Mouse (Mus musculus) yolk sac, embryonic 10.5 days (tissue): Measurements from ENCODE around the gene Pp2d1.

ENCODE experiments used
- DNase-seq: peaks from one replicate; pipeline ENCODE4 v3.0.0-alpha.2; 2017; ENCODE audit warnings: low spot score

The Pp2d1 gene

GRCm38 (mm10) chr17:53566161-53566918, 27.1 kb upstream of the Pp2d1 start, which contains the start of gene Kat2b:
Kat2b (plus strand) TSS chr17:53566861.
- DNase-seq = peak; percentile 22

GRCm38 (mm10) chr17:53564837-53565236, 25.6 kb upstream of the Pp2d1 start:
- no peak for DNase-seq

DNA sequence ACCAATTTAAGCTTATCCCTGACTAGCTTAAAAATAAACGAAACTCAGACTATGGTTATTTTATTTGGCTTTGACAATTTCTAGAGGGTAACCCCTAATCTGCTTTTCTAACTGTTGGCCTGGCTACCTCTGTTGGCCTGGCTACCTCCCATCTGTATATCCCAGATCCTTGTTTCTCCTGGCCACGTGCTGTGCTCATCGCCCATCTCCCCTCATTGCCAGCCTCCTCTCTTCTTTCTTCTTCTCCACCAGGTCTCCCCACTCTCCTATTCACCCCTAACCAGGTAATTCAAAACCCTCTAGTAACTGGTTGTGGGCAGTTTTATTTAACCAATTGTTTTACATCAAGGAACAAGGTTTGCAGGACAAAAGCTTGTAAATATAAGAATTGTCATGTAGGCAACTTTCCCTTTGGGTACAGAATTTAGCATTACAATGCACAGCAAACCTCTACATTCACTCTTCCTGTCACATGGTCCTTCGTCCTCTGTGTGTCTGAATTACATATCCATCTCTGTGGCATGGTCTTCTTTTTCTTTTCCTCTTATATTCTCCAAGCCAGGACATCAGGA, 22.3 kb upstream of the Pp2d1 start:
- no peak for DNase-seq

- DNase-seq = no peak
These were observed 20.4 kb upstream of the Pp2d1 start for GRCm38 (mm10) chr17:53559646-53560045.

DNA sequence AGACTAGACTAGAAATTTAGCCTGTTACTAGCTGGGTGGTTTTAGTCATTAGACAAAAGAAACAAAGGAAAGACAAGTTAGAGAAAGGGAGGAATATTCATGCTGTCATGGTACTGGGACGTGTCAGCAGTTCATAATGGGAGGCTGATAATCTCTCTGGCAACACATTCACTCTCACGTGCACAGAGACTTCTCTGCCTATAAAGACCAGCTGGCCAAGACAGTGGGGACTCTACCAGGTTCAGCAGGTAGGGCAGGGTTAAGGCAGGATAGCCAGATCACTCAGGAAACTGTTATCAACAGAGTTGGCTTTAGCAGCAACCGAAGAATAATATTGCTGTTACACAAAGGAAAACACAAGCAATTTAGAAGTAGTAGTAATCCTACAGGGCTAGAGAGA, 18.2 kb upstream of the Pp2d1 start:
- DNase-seq = no peak

GRCm38 (mm10) chr17:53554813-53555212, 15.6 kb upstream of the Pp2d1 start:
- DNase-seq = no peak

DNA sequence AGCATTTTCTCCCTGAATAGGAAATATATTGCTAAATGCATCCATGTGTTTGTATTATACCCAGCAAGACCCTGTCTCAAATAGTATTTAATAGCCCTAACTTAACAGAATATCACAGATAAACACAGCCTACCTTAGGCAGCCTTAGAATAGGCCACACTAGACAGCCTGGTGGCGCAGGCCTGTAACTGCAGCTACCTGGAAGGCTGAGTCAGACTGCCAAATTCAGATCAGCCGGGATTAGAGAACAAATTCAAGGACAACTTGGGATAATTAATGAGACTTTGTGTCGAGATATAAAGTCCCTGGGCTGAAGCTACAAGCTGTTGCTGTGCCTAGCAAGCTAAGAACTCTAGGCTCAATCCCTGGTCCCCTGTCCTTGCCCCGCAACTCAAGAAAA, 14.8 kb upstream of the Pp2d1 start:
- no peak for DNase-seq

GRCm38 (mm10) chr17:53551306-53552299, 12.4 kb upstream of the Pp2d1 start:
- no peak for DNase-seq

- DNase-seq = no peak
These were observed 4.5 kb upstream of the Pp2d1 start for GRCm38 (mm10) chr17:53543591-53544324.

GRCm38 (mm10) chr17:53542536-53542935, 3.3 kb upstream of the Pp2d1 start:
- no peak for DNase-seq

DNA sequence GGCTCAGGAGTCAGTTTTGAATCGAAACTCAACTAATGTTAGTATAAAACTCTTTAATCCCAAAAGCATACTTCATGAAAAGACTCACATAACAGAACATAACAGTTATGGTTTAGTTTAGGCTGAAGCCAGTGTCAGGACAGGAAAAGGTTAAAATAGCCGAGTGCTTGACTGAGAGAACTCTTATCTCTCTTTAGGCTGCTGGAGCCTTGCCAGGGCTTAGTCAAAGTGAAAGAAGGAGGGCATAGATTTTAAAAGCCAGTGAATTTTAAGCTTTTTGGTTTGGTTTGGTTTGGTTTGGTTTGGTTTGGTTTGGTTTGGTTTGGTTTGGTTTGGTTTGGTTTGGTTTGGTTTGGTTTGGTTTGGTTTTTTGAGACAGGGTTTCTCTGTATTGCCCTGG, 6.8 kb downstream of the Pp2d1 start:
- DNase-seq = no peak

DNA sequence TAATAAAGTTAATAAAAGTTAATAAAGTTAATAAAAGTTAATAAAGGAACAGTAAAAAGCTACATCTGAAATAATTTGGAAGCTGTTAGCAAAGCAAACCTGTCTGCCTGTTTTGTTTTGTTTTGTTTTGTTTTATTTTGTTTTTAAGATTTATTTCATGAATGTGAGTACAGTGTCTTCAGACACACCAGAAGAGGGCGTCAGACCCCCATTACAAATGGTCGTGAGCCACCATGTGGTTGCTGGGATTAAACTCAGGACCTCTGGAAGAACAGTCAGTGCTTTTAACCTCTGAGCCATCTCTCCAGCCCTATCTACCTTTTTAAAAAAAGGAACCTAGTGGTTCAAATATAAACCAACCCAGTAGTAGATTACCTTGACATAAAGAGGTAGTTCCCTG, 8.1 kb downstream of the Pp2d1 start:
- DNase-seq = no peak

- no peak for DNase-seq
These were observed 11.2 kb downstream of the Pp2d1 start for GRCm38 (mm10) chr17:53528034-53528433.

DNA sequence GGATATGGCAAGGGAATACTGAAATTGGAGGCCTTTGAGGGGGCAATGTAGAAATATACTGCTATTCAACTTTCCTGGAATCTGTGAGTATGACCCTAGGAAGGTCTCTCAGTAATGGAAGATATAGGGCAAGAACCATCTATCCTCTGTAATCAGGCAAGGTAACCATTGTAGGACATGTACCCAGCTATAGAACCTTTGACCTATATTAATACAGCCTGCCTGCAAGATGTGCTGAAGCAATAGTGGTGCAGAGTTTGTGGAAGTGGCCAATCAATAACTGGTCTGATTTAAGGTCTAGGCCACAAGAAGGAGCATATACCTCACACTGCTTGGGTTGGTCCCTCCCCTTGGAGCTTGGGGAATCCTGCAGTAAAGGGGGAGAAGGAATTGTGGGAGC, 18.7 kb downstream of the Pp2d1 start:
- no peak for DNase-seq

DNA sequence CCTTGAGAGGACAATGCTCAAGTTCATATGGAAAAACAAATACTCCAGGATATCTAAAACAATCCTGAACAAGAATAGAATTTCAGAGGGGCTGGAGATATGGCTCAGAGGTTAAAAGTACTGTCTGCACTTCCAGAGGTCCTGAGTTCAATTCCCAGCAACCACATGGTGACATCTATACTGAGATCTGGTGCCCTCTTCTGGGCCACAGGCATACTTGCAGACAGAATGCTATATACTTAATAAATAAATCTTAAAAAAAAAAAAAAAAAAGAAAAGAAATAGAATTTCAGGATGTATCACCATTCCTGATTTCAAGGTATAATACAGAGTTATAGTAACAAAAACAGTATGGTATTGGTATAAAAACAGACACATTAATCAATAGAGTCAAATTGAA, 19.9 kb downstream of the Pp2d1 start:
- no peak for DNase-seq

DNA sequence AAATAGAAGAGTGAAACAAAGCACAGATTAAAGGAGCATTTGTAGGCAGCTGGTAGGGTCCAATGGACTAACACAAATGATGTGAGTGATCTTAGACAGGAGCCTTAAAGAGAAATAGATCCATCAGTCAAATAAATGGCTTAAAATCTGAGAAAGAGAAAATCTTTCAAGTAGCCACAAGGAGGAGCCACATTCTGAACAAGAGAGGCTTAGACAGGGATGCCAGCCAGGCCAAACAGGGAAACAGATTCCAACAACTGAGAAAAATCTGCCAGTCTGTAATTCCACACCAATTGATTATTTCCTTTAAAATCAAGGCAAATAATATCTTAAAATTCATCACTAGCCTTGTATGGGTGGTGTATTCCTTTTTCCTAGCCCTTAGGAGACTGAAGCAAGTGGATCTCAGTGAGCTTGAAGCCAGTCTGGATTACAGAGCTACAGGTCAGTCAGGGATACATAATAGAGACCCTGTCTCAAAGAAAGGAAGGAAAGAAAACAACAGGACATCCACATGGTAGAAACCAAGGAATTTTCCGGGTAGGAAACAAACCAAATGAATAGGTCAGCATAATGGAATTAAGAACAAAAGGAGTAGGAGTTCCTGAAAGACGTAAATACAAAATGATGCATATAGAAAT, 26.8 kb downstream of the Pp2d1 start:
- no peak for DNase-seq

DNA sequence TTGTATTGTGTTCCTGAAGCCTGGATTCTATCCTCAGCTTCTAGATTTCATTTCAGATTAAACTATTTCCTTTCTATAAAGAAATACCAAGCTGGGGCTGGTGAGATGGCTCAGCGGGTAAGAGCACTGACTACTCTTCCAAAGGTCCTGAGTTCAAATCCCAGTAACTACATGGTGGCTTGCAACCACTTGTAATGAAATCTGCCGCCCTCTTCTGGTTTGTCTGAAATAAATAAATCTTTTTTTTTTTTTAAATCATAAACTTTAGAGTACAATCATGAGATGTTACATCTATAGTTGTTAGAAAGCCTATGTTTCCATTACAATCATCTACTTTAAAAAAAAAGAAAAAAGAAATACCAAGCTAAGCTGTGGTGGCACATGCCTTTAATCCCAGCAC, 36.3 kb downstream of the Pp2d1 start:
- no peak for DNase-seq

DNA sequence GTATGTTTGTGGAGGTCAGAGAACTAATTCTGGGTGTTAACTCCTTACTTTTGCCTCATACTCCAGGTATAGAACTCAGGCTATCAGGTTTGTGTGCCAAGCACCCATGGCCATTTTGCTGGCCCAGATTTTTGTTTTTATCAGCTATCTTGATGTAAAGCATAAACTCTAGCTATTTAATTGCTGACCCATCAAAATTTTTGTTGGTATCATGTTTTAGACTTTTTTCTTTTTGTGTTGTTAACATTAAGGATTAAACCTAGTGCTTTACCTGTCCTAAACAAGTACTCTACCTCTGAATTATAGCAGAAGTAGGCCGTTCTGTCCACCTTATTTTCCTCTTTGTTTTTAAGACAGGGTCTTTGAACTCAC, 50.3 kb downstream of the Pp2d1 start:
- no peak for DNase-seq

DNA sequence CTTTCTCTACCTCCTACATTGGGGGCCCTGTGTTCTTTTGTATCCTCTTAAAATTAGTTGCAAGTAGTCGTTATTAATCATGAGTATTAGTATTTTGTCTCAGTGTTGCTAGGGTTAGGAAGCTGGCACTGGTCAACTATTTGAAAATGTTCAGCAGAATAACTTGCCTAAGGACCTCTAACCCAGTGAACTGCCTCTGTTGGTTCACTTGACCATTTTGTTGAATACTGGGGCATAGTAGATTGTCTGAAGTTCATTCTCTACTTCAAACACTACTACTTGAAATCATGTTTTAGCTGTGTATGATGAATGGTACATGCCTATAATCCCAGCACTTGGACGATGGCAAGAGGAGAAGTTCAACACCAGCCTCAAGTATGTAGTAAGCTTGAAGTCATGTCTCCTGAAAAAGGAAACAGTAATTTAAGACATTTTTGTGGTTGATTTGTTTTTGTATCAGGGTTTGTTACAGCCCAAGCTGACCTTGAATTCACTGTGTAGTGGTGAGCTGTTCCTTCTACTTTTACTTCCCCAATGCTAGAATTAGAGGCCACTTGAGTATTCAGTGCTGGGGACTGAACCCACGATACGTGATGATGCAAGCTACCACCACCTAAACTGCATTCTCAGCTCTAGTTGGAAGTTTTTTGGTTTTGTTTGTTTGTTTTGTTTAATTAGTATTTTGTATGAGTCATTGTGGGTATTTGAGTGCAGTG, 50.8 kb downstream of the Pp2d1 start:
- no peak for DNase-seq

- DNase-seq = no peak
These were observed 58.8 kb downstream of the Pp2d1 start for GRCm38 (mm10) chr17:53480433-53480832.

- DNase-seq = peak; percentile 79
These were observed 59.6 kb downstream of the Pp2d1 start for GRCm38 (mm10) chr17:53479604-53480041.
